Mouse (Mus musculus): ENCODE data around the gene Arl15.

Arl15 gene

GRCm38 (mm10) chr13:113820176-113820575, 25.9 kb downstream of the Arl15 start:
- Histone ChIP-seq H3K27me3 (ENCODE audit: control insufficient read depth, insufficient read depth, low read length, poor library complexity, severe bottlenecking) (no peaks in the 10 kb centered on the region), H3K36me3 (ENCODE audit: control insufficient read depth, insufficient read depth, low read length, poor library complexity, severe bottlenecking) (no peaks in the 10 kb centered on the region)
- no peak for DNase-seq (ENCODE audit: low read depth, low spot score)

- Histone ChIP-seq H3K36me3 (ENCODE audit: control insufficient read depth, insufficient read depth, low read length, poor library complexity, severe bottlenecking) (no peaks in the 10 kb centered on the region), H3K27me3 (ENCODE audit: control insufficient read depth, insufficient read depth, low read length, poor library complexity, severe bottlenecking) (no peaks in the 10 kb centered on the region)
- no peak for DNase-seq (ENCODE audit: low read depth, low spot score)
Measured at GRCm38 (mm10) chr13:113821891-113822290, 27.6 kb downstream of the Arl15 start.

- DNase-seq (ENCODE audit: low read depth, low spot score): no peak
- H3K27me3 ChIP-seq (ENCODE audit: control insufficient read depth, insufficient read depth, low read length, poor library complexity, severe bottlenecking): no peaks in the 10 kb centered on the region
- no peaks in the 10 kb centered on the region for H3K36me3 ChIP-seq (ENCODE audit: control insufficient read depth, insufficient read depth, low read length, poor library complexity, severe bottlenecking)
Measured at GRCm38 (mm10) chr13:113824027-113824426, 29.7 kb downstream of the Arl15 start.

GRCm38 (mm10) chr13:113828633-113829032, 34.3 kb downstream of the Arl15 start:
- Histone ChIP-seq H3K36me3 (ENCODE audit: control insufficient read depth, insufficient read depth, low read length, poor library complexity, severe bottlenecking) (no peaks in the 10 kb centered on the region), H3K27me3 (ENCODE audit: control insufficient read depth, insufficient read depth, low read length, poor library complexity, severe bottlenecking) (no peaks in the 10 kb centered on the region)
- DNase-seq (ENCODE audit: low read depth, low spot score): no peak

- Histone ChIP-seq H3K27me3 (ENCODE audit: control insufficient read depth, insufficient read depth, low read length, poor library complexity, severe bottlenecking) (no peaks in the 10 kb centered on the region), H3K36me3 (ENCODE audit: control insufficient read depth, insufficient read depth, low read length, poor library complexity, severe bottlenecking) (no peaks in the 10 kb centered on the region)
- no peak for DNase-seq (ENCODE audit: low read depth, low spot score)
Measured at GRCm38 (mm10) chr13:113829079-113829478, 34.8 kb downstream of the Arl15 start.

DNA sequence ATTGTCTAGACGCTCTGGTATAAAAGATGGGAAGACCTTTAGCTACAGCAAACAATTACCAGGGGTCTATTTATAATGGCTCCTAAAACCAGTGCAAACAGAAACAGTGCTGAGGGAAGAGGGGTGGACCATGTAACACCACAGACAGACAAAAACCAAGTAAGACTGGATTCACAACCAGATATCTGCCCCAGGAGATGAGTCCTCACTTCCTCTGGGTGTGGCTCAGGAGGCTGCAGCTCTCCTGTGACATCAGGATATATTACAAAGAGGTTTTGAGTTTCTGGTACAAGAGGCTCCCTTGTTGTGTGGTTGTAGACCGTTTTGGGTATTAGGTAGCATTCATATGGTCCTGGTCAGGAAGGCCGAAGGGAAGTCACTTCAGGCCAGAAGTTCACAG, 36.5 kb downstream of the Arl15 start:
- H3K36me3 ChIP-seq (ENCODE audit: control insufficient read depth, insufficient read depth, low read length, poor library complexity, severe bottlenecking): no peaks in the 10 kb centered on the region
- no peaks in the 10 kb centered on the region for H3K27me3 ChIP-seq (ENCODE audit: control insufficient read depth, insufficient read depth, low read length, poor library complexity, severe bottlenecking)
- DNase-seq (ENCODE audit: low read depth, low spot score): no peak

GRCm38 (mm10) chr13:113832947-113833346, 38.6 kb downstream of the Arl15 start:
- no peaks in the 10 kb centered on the region for H3K27me3 ChIP-seq (ENCODE audit: control insufficient read depth, insufficient read depth, low read length, poor library complexity, severe bottlenecking)
- no peak for DNase-seq (ENCODE audit: low read depth, low spot score)

GRCm38 (mm10) chr13:113835921-113836320, 41.6 kb downstream of the Arl15 start:
- Histone ChIP-seq H3K36me3 (ENCODE audit: control insufficient read depth, insufficient read depth, low read length, poor library complexity, severe bottlenecking) (no peaks in the 10 kb centered on the region), H3K27me3 (ENCODE audit: control insufficient read depth, insufficient read depth, low read length, poor library complexity, severe bottlenecking) (no peaks in the 10 kb centered on the region)
- no peak for DNase-seq (ENCODE audit: low read depth, low spot score)

More at GRCm38 (mm10) chr13:113832947-113833346, 38.6 kb downstream of the Arl15 start:
- no peaks in the 10 kb centered on the region for H3K36me3 ChIP-seq (ENCODE audit: control insufficient read depth, insufficient read depth, low read length, poor library complexity, severe bottlenecking)

GRCm38 (mm10) chr13:113838601-113839576, 44.6 kb downstream of the Arl15 start:
- DNase-seq (ENCODE audit: low read depth, low spot score): no peak
- no peaks in the 10 kb centered on the region for H3K27me3 ChIP-seq (ENCODE audit: control insufficient read depth, insufficient read depth, low read length, poor library complexity, severe bottlenecking)
- no peaks in the 10 kb centered on the region for H3K36me3 ChIP-seq (ENCODE audit: control insufficient read depth, insufficient read depth, low read length, poor library complexity, severe bottlenecking)

GRCm38 (mm10) chr13:113840421-113840820, 46.1 kb downstream of the Arl15 start:
- H3K36me3 ChIP-seq (ENCODE audit: control insufficient read depth, insufficient read depth, low read length, poor library complexity, severe bottlenecking): no peaks in the 10 kb centered on the region
- H3K27me3 ChIP-seq (ENCODE audit: control insufficient read depth, insufficient read depth, low read length, poor library complexity, severe bottlenecking): no peaks in the 10 kb centered on the region
- DNase-seq (ENCODE audit: low read depth, low spot score): no peak

GRCm38 (mm10) chr13:113842411-113843309, 48.4 kb downstream of the Arl15 start:
- no peak for DNase-seq (ENCODE audit: low read depth, low spot score)
- no peaks in the 10 kb centered on the region for H3K36me3 ChIP-seq (ENCODE audit: control insufficient read depth, insufficient read depth, low read length, poor library complexity, severe bottlenecking)
- no peaks in the 10 kb centered on the region for H3K27me3 ChIP-seq (ENCODE audit: control insufficient read depth, insufficient read depth, low read length, poor library complexity, severe bottlenecking)

- DNase-seq (ENCODE audit: low read depth, low spot score): no peak
- Histone ChIP-seq H3K27me3 (ENCODE audit: control insufficient read depth, insufficient read depth, low read length, poor library complexity, severe bottlenecking) (no peaks in the 10 kb centered on the region), H3K36me3 (ENCODE audit: control insufficient read depth, insufficient read depth, low read length, poor library complexity, severe bottlenecking) (no peaks in the 10 kb centered on the region)
Measured at GRCm38 (mm10) chr13:113843310-113843649, 49.0 kb downstream of the Arl15 start.

DNA sequence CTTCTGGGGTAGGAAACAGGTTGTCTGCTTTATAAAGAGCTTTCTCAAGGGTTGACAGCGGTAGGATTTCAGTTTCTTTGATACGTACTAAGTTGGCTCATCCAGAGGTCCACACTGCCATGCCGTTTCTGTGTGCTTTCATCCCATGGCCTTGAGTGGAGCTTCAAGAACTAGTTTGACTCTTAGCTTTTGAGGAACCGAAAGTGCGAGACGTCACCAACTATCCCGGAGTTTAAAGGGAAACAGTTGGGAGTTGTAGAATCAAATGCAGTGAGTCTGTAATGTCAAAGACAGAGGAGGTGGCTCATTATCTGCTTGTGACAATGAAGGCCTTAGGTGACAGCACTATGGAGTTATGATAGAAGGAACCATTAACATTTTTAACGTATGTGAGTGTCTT, 49.6 kb downstream of the Arl15 start:
- DNase-seq (ENCODE audit: low read depth, low spot score): no peak
- Histone ChIP-seq H3K27me3 (ENCODE audit: control insufficient read depth, insufficient read depth, low read length, poor library complexity, severe bottlenecking) (no peaks in the 10 kb centered on the region), H3K36me3 (ENCODE audit: control insufficient read depth, insufficient read depth, low read length, poor library complexity, severe bottlenecking) (no peaks in the 10 kb centered on the region)

- Histone ChIP-seq H3K27me3 (ENCODE audit: control insufficient read depth, insufficient read depth, low read length, poor library complexity, severe bottlenecking) (no peaks in the 10 kb centered on the region), H3K36me3 (ENCODE audit: control insufficient read depth, insufficient read depth, low read length, poor library complexity, severe bottlenecking) (no peaks in the 10 kb centered on the region)
- DNase-seq (ENCODE audit: low read depth, low spot score): no peak
Measured at GRCm38 (mm10) chr13:113844717-113845116, 50.4 kb downstream of the Arl15 start.

DNA sequence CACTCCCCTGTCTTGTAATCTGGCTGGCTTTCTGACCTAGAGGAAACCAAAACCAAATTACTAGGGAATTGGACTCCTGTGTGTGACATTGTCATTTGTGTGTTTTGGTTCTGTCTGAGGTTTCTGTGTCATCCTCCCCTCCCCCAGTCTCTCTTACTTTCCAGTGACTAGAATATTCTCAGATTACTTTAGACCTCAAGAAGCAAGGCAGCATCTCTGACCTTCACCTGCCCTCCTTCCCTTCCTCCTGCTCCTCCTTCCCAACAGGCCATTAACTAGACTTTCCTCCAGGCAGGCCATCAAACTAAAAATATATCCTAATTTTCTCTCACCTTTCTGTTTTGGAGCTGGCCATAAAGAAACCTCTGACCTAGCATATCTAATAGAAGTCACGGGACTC, 50.9 kb downstream of the Arl15 start:
- H3K27me3 ChIP-seq (ENCODE audit: control insufficient read depth, insufficient read depth, low read length, poor library complexity, severe bottlenecking): no peaks in the 10 kb centered on the region
- no peak for DNase-seq (ENCODE audit: low read depth, low spot score)
- no peaks in the 10 kb centered on the region for H3K36me3 ChIP-seq (ENCODE audit: control insufficient read depth, insufficient read depth, low read length, poor library complexity, severe bottlenecking)
